Mouse (Mus musculus) CH12.LX (cell line): ENCODE measurements around the gene Rec114. TPM values are rescaled to one million over a fixed set of nuclear protein-coding genes. Genes with fewer than 3 reads are reported as not detected.

ENCODE experiments used
- DNase-seq: peaks from one replicate; pipeline ENCODE4 v3.0.0-alpha.2; 2013; ENCODE audit errors: extremely low read depth
- H3K27ac ChIP-seq: 2 replicates; pipeline ENCODE4 v1.5.1; 2012; ENCODE audit warnings: low read depth, mild to moderate bottlenecking, control low read depth, moderate library complexity; ENCODE audit not compliant: insufficient read depth
- H3K27me3 ChIP-seq: replicated peaks from 2 replicates; pipeline ENCODE3; 2012; ENCODE audit warnings: inconsistent platforms
- H3K36me3 ChIP-seq, 2 experiments: replicated peaks in 1 of 2; 2 replicates each; pipeline versions ENCODE3 to v1.6.1; 2012; ENCODE audit warnings: inconsistent platforms in 1 of 2, low read length in 1 of 2, mild to moderate bottlenecking in 1 of 2, mixed read lengths in 1 of 2, moderate library complexity in 1 of 2; ENCODE audit not compliant: control insufficient read depth in 1 of 2, insufficient read depth in 1 of 2
- H3K4me1 ChIP-seq, 2 experiments: 2 replicates each; pipeline ENCODE4 v1.6.1; 2012; ENCODE audit warnings: inconsistent platforms in 1 of 2, moderate library complexity in 1 of 2; ENCODE audit not compliant: insufficient read depth in 2 of 2, control insufficient read depth in 1 of 2
- H3K4me2 ChIP-seq: 2 replicates; pipeline ENCODE4 v1.6.1; 2012; ENCODE audit warnings: low read depth, mild to moderate bottlenecking, control low read depth; ENCODE audit not compliant: poor library complexity, insufficient read depth, severe bottlenecking
- H3K4me3 ChIP-seq, 3 experiments: fragments of 150-350 bp in 1 of 3; sonication (generic) in 1 of 3; replicated peaks in 1 of 3; 2 replicates each; pipeline versions ENCODE3 to v1.5.1; 2011 to 2012; ENCODE audit warnings: low read depth in 2 of 3, low read length in 2 of 3, mild to moderate bottlenecking in 2 of 3, moderate library complexity in 2 of 3, control low read depth in 1 of 3, improper control_type of control experiment in 1 of 3, inconsistent platforms in 1 of 3, mixed read lengths in 1 of 3; ENCODE audit not compliant: poor library complexity in 1 of 3
- H3K79me2 ChIP-seq: replicated peaks from 2 replicates; pipeline ENCODE4 v1.6.1; 2012; ENCODE audit warnings: mild to moderate bottlenecking, moderate library complexity; ENCODE audit not compliant: control insufficient read depth, poor library complexity, insufficient read depth, severe bottlenecking; ENCODE audit errors: extremely low read depth
- H3K9ac ChIP-seq: 2 replicates; pipeline ENCODE4 v1.6.1; 2012; ENCODE audit warnings: low read depth, mild to moderate bottlenecking, control low read depth, moderate library complexity; ENCODE audit not compliant: insufficient read depth
- H3K9me3 ChIP-seq: replicated peaks from 2 replicates; pipeline ENCODE3; 2012; ENCODE audit warnings: low read length, inconsistent platforms, mixed read lengths
- CHD1 ChIP-seq: IDR thresholded peaks from 2 replicates; pipeline ENCODE4 v1.6.1; 2012; ENCODE audit warnings: low read depth, low read length, improper control_type of control experiment, inconsistent platforms
- CHD2 ChIP-seq: IDR thresholded peaks from 2 replicates; pipeline ENCODE4 v1.6.1; 2011; ENCODE audit warnings: low read length, improper control_type of control experiment
- E2F4 ChIP-seq: IDR thresholded peaks from 2 replicates; pipeline ENCODE4 v1.6.1; 2011; ENCODE audit warnings: low read depth, low read length, improper control_type of control experiment; ENCODE audit not compliant: insufficient replicate concordance
- ELF1 ChIP-seq: IDR thresholded peaks from 2 replicates; pipeline ENCODE4 v1.6.1; 2014; ENCODE audit warnings: low read depth, mild to moderate bottlenecking, inconsistent platforms, low read length, improper control_type of control experiment
- EP300 ChIP-seq: IDR thresholded peaks from 2 replicates; pipeline ENCODE4 v1.6.1; 2011; ENCODE audit warnings: low read length, improper control_type of control experiment
- GABPA ChIP-seq: IDR thresholded peaks from 2 replicates; pipeline ENCODE4 v1.6.1; 2012; ENCODE audit warnings: low read depth, low read length, improper control_type of control experiment, inconsistent platforms; ENCODE audit not compliant: insufficient replicate concordance
- HCFC1 ChIP-seq: IDR thresholded peaks from 2 replicates; pipeline ENCODE4 v1.6.1; 2012; ENCODE audit warnings: low read depth, mild to moderate bottlenecking, inconsistent platforms, low read length, improper control_type of control experiment
- MAFK ChIP-seq: IDR thresholded peaks from 2 replicates; pipeline ENCODE4 v1.6.1; 2011; ENCODE audit warnings: low read length, improper control_type of control experiment; ENCODE audit not compliant: insufficient replicate concordance
- MAX ChIP-seq: IDR thresholded peaks from 2 replicates; pipeline ENCODE4 v1.6.1; 2011; ENCODE audit warnings: low read length, improper control_type of control experiment
- MAZ ChIP-seq: IDR thresholded peaks from 2 replicates; pipeline ENCODE4 v1.6.1; 2012; ENCODE audit warnings: low read depth, mild to moderate bottlenecking, inconsistent platforms, low read length, improper control_type of control experiment, moderate library complexity
- MXI1 ChIP-seq: IDR thresholded peaks from 2 replicates; pipeline ENCODE4 v1.6.1; 2011; ENCODE audit warnings: mild to moderate bottlenecking, low read depth, low read length, improper control_type of control experiment
- NELFE ChIP-seq: IDR thresholded peaks from 2 replicates; pipeline ENCODE4 v1.6.1; 2011; ENCODE audit warnings: low read depth, low read length, improper control_type of control experiment
- NRF1 ChIP-seq: IDR thresholded peaks from 2 replicates; pipeline ENCODE4 v1.6.1; 2014; ENCODE audit warnings: low read depth, mild to moderate bottlenecking, inconsistent platforms, low read length, improper control_type of control experiment, moderate library complexity
- POLR2A ChIP-seq: IDR thresholded peaks from 2 replicates; pipeline ENCODE4 v1.6.1; 2011; ENCODE audit warnings: low read depth, mild to moderate bottlenecking, improper control_type of control experiment, low read length
- POLR2AphosphoS2 ChIP-seq: IDR thresholded peaks from 2 replicates; pipeline ENCODE4 v1.6.1; 2011; ENCODE audit warnings: low read depth, low read length, improper control_type of control experiment
- RCOR1 ChIP-seq: conservative IDR thresholded peaks from 2 replicates; pipeline ENCODE4 v1.6.1; 2012; ENCODE audit warnings: low read depth, mild to moderate bottlenecking, inconsistent platforms, low read length, improper control_type of control experiment
- SIN3A ChIP-seq: IDR thresholded peaks from 2 replicates; pipeline ENCODE4 v1.6.1; 2012; ENCODE audit warnings: low read length, improper control_type of control experiment, inconsistent platforms
- SMC3 ChIP-seq: IDR thresholded peaks from 2 replicates; pipeline ENCODE4 v1.6.1; 2011; ENCODE audit warnings: low read depth, low read length, improper control_type of control experiment
- TBP ChIP-seq: conservative IDR thresholded peaks from 2 replicates; pipeline ENCODE4 v1.6.1; 2011; ENCODE audit warnings: low read depth, low read length, improper control_type of control experiment
- TCF12 ChIP-seq: IDR thresholded peaks from 2 replicates; pipeline ENCODE4 v1.6.1; 2014; ENCODE audit warnings: low read depth, mild to moderate bottlenecking, inconsistent platforms, low read length, improper control_type of control experiment
- UBTF ChIP-seq: IDR thresholded peaks from 2 replicates; pipeline ENCODE4 v1.6.1; 2012; ENCODE audit warnings: low read depth, mild to moderate bottlenecking, inconsistent platforms, low read length, improper control_type of control experiment, moderate library complexity
- USF1 ChIP-seq: IDR thresholded peaks from 2 replicates; pipeline ENCODE4 v1.6.1; 2014; ENCODE audit warnings: low read depth, mild to moderate bottlenecking, inconsistent platforms, low read length, improper control_type of control experiment
- ZC3H11A ChIP-seq: IDR thresholded peaks from 2 replicates; pipeline ENCODE4 v1.6.1; 2012; ENCODE audit warnings: low read depth, mild to moderate bottlenecking, inconsistent platforms, low read length, improper control_type of control experiment
- ZKSCAN1 ChIP-seq: IDR thresholded peaks from 2 replicates; pipeline ENCODE4 v1.6.1; 2012; ENCODE audit warnings: low read depth, inconsistent platforms, low read length, improper control_type of control experiment, borderline replicate concordance
- ZMIZ1 ChIP-seq: IDR thresholded peaks from 2 replicates; pipeline ENCODE4 v1.6.1; 2012; ENCODE audit warnings: low read depth, mild to moderate bottlenecking, inconsistent platforms, low read length, improper control_type of control experiment
- ZNF384 ChIP-seq: IDR thresholded peaks from 2 replicates; pipeline ENCODE4 v1.6.1; 2012; ENCODE audit warnings: low read depth, low read length, improper control_type of control experiment, inconsistent platforms
- dilution Hi-C: fragments of 300-500 bp; cut with MboI; formaldehyde crosslinking; loops from 2 replicates; pipeline ENCODE4 v1.14.3; 2020; ENCODE audit warnings: low sequenced_read_pairs; ENCODE audit not compliant: extremely low pct_unique_long_range_greater_than_20kb, extremely low pct_ligation_motif_present
- in situ Hi-C: fragments of 300-500 bp; cut with MboI; formaldehyde crosslinking; loops from 3 replicates; pipeline ENCODE4 v1.14.3; 2019; ENCODE audit warnings: low sequenced_read_pairs, low pct_ligation_motif_present, low pct_unique_long_range_greater_than_20kb, mixed read lengths
- polyA plus RNA-seq: library from polyadenylated mRNA; unstranded; fragments of >175 nt; gene quantifications from 2 replicates; pipeline ENCODE4 v1.2.1, GENCODE M21; 2012; ENCODE audit warnings: low read depth; ENCODE audit not compliant: insufficient read length
- total RNA-seq, 2 experiments: library from RNA; depleted of rRNA; stranded (reverse); fragments of 300-350 nt in 1 of 2; fragments of >200 nt in 1 of 2; gene quantifications; 2 replicates each; pipeline ENCODE4 v1.2.3; 2012 to 2014

Gene Rec114
- total and polyA plus RNA-seq, 3 experiments: 0.69 TPM; not detected in 2

DNA sequence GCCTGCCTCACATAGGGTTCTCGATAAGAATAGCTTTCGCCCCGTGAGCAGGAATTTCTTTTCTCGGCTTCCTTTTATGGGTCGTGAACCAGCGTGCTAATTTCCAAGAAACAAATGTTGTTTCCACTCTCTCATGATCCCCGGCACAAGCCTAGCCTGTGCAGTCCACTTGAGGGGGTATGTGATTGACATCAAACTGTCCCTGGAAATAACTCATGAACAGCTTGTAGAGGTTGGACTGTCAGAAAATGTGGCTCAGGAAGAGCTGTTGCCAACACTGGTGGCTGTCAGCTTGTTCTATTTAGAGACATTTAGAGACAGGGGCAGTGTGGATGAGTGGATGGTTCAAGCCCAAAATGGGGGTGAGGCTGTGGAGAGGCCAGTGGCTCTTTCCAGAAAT lies 15.0 kb upstream of the Rec114 start:
- Histone ChIP-seq H3K9ac (no peak overlapping the region), H3K79me2 (no peaks in the 10 kb centered on the region), H3K4me2 (no peak overlapping the region), H3K4me1 (no peaks in the 10 kb centered on the region), H3K27me3 (no peaks in the 10 kb centered on the region), H3K36me3 (no peaks in the 10 kb centered on the region), H3K9me3 (peaks cover 3% of the 10 kb centered on the region), H3K4me3 (no peak overlapping the region), H3K27ac (no peak overlapping the region)
- dilution Hi-C loops: no loop called here
- TF ChIP-seq TBP: no peak
- TF ChIP-seq UBTF: no peak
- TF ChIP-seq MAFK: no peak
- TF ChIP-seq MAX: no peak
- no peak for TF ChIP-seq ELF1
- no peak for TF ChIP-seq POLR2A
- TF ChIP-seq ZMIZ1: no peak
- TF ChIP-seq GABPA: no peak
- TF ChIP-seq ZC3H11A: no peak
- TF ChIP-seq NRF1: no peak
- TF ChIP-seq HCFC1: no peak
- no peak for DNase-seq
- in situ Hi-C loops: no loop called here

DNA sequence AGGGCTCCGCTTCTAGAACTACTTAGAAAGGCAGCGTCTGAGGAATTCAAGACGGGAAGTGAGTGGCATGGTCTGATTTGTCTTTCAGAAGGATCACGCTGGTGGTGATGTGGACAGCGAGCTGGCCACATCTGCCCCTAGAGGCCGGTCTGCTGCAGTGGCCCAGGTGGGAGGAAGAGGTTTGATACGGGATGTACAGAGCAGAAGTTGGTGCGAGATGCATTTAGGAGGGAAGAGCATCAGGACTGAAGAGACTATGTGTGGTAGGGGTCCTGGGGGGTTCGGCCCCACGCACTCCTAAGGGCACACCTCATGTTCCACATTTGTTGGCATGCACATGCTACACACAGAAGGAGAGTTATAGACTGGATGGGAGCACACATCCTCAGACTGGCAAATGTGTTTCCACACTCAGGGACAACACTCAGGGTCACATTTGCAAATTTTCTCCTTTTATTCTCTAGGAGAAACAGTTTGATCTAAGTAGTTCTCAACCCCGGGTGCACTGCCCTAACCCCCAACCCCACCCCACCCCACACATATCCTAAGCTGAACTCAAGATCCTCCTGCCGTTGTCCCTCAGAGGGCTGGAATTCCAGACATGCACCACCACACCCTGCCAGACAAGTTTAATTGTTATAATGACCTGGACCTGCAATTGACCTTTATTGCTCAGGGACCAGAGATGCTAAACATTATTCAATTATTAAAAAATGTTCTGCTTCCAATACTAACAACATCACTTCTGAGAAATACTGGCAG lies 12.8 kb upstream of the Rec114 start:
- no peaks in the 10 kb centered on the region for H3K79me2 ChIP-seq
- no peaks in the 10 kb centered on the region for H3K27me3 ChIP-seq
- H3K4me1 ChIP-seq: no peaks in the 10 kb centered on the region
- no peak for DNase-seq
- H3K36me3 ChIP-seq: no peaks in the 10 kb centered on the region
- H3K4me2 ChIP-seq: no peak overlapping the region
- dilution Hi-C loops (no loop called here), in situ Hi-C loops (no loop called here)
- no peak overlapping the region for H3K27ac ChIP-seq
- no peak overlapping the region for H3K4me3 ChIP-seq
- no peak overlapping the region for H3K9ac ChIP-seq
- peaks cover 7% of the 10 kb centered on the region for H3K9me3 ChIP-seq
- TF ChIP-seq POLR2A (no peak), SIN3A (no peak), ZKSCAN1 (no peak), SMC3 (no peak), CHD2 (no peak), POLR2AphosphoS2 (no peak), TCF12 (no peak), RCOR1 (no peak), MAZ (no peak), ZC3H11A (no peak), USF1 (no peak), CHD1 (no peak), ZNF384 (no peak), EP300 (no peak), MXI1 (no peak), NELFE (no peak), MAX (no peak), E2F4 (no peak)
